Mouse (Mus musculus) urinary bladder, postnatal 36 days (tissue): Measurements from ENCODE around the gene Bsdc1.
"Not testable (repeated sequence)": the region's sequence is repeated elsewhere in the genome, so short reads cannot be mapped to it uniquely, and the experiment has no call there.

Source experiments
- DNase-seq, 2 experiments: peaks; one replicate each; pipeline ENCODE4 v3.0.0; 2022; ENCODE audit warnings: low spot score in 2 of 2, mixed read lengths in 1 of 2

Gene Bsdc1

GRCm38 (mm10) chr4:129513086-129513767 is 51.8 kb downstream of the Bsdc1 start, which contains the start of gene Marcksl1:
Gene Marcksl1 (plus strand): TSS chr4:129513581.
- peak; percentile 83 to 87 for DNase-seq

GRCm38 (mm10) chr4:129513891-129514290 is 52.5 kb downstream of the Bsdc1 start:
- no peak for DNase-seq

GRCm38 (mm10) chr4:129514300-129514898 is 53.0 kb downstream of the Bsdc1 start:
- peak; percentile 45 to 52 for DNase-seq

- DNase-seq: peak; percentile 43 to 65
Measured at GRCm38 (mm10) chr4:129516925-129517324, 55.5 kb downstream of the Bsdc1 start.

GRCm38 (mm10) chr4:129518519-129518918 is 57.1 kb downstream of the Bsdc1 start:
- DNase-seq: no peak

GRCm38 (mm10) chr4:129525338-129525737 is 64.0 kb downstream of the Bsdc1 start:
- no peak for DNase-seq

- no peak for DNase-seq
Measured at GRCm38 (mm10) chr4:129525889-129526288, 64.5 kb downstream of the Bsdc1 start.

- not testable (repeated sequence) for DNase-seq
Measured at GRCm38 (mm10) chr4:129528901-129529300, 67.5 kb downstream of the Bsdc1 start.
